Mouse (Mus musculus) kidney, embryonic 15.5 days (tissue): Measurements from ENCODE around the gene Mien1. TPM values are rescaled to one million over a fixed set of nuclear protein-coding genes. Genes with fewer than 3 reads are reported as not detected.

Experiments
- ATAC-seq: fragments of 200-750 bp; cut with Nextera tagmentation; replicated peaks from 2 replicates; pipeline ENCODE4 v1.8.0; 2017; ENCODE audit warnings: moderate TSS enrichment; ENCODE audit not compliant: low FRiP score
- H3K27ac ChIP-seq: fragments of 300-500 bp; sonication (generic); 2 replicates; pipeline ENCODE4 v1.5.1; 2015; ENCODE audit warnings: mild to moderate bottlenecking, inconsistent platforms
- H3K27me3 ChIP-seq: fragments of 300-500 bp; sonication (generic); 2 replicates; pipeline ENCODE4 v1.6.1; 2015; ENCODE audit warnings: inconsistent platforms
- H3K36me3 ChIP-seq: fragments of 300-500 bp; sonication (generic); 2 replicates; pipeline ENCODE4 v1.6.1; 2015; ENCODE audit warnings: inconsistent platforms
- H3K4me1 ChIP-seq: fragments of 300-500 bp; sonication (generic); 2 replicates; pipeline ENCODE4 v1.6.1; 2015; ENCODE audit warnings: inconsistent platforms
- H3K4me2 ChIP-seq: fragments of 300-500 bp; sonication (generic); 2 replicates; pipeline ENCODE4 v1.6.1; 2015; ENCODE audit warnings: moderate library complexity, mild to moderate bottlenecking, inconsistent platforms
- H3K4me3 ChIP-seq: fragments of 300-500 bp; sonication (generic); replicated peaks from 2 replicates; pipeline ENCODE4 v1.5.1; 2015; ENCODE audit warnings: mild to moderate bottlenecking, inconsistent platforms
- H3K9ac ChIP-seq: fragments of 300-500 bp; sonication (generic); 2 replicates; pipeline ENCODE4 v1.6.1; 2015; ENCODE audit warnings: mild to moderate bottlenecking, inconsistent platforms
- H3K9me3 ChIP-seq: fragments of 300-500 bp; sonication (generic); replicated peaks from 2 replicates; pipeline ENCODE4 v1.6.1; 2016; ENCODE audit warnings: inconsistent platforms
- WGBS: fragments of 180-500 bp; shearing (Covaris S2); methylation state at CpG from one replicate; pipeline ENCODE4 v1.1.7; 2015; ENCODE audit warnings: mixed read lengths; 5-methylcytosine and 5-hydroxymethylcytosine counted together
- polyA plus RNA-seq: library from polyadenylated mRNA; unstranded; fragments of >200 nt; fragmentation: Nextera tagmentation; extraction: Ambion mirVana; gene quantifications from 2 replicates; pipeline ENCODE4 v1.2.1, GENCODE M21; 2015

The Mien1 gene
- polyA plus RNA-seq = 101 and 106 TPM in 2 replicates

GRCm38 (mm10) chr11:98438331-98439158 is at the start of gene Mien1:
Gene Mien1 (minus strand): TSS chr11:98438991.
- 2% methylated on average over 43 of the region's 43 CpGs for WGBS
- peak within 1 kb of the TSS; percentile 50 for H3K9ac ChIP-seq
- no peaks in the 10 kb centered on the region for H3K27me3 ChIP-seq
- peak within 1 kb of the TSS; percentile 78 for H3K4me2 ChIP-seq
- ATAC-seq = peak; percentile 87
- H3K4me3 ChIP-seq = peak within 1 kb of the TSS; percentile 65
- H3K9me3 ChIP-seq = no peaks in the 10 kb centered on the region
- H3K27ac ChIP-seq = peak within 1 kb of the TSS; percentile 48
- H3K4me1 ChIP-seq = peaks cover 9% of the 10 kb centered on the region
- peaks cover 40% of the 10 kb centered on the region for H3K36me3 ChIP-seq

- no peak for ATAC-seq
- no peak overlapping the region for H3K4me3 ChIP-seq
- no peak overlapping the region for H3K9ac ChIP-seq
- no peaks in the 10 kb centered on the region for H3K36me3 ChIP-seq
- H3K27me3 ChIP-seq = 0 out of 2 replicates have a peak, but pooled peaks cover 1% of the 10 kb centered on the region
- H3K9me3 ChIP-seq = no peaks in the 10 kb centered on the region
- no peak overlapping the region for H3K4me2 ChIP-seq
- peaks cover 16% of the 10 kb centered on the region for H3K4me1 ChIP-seq
- WGBS = 61% methylated on average over 4 of the region's 5 CpGs
- H3K27ac ChIP-seq = no peak overlapping the region
Observed at GRCm38 (mm10) chr11:98487526-98488040, 48.8 kb upstream of the Mien1 start.

GRCm38 (mm10) chr11:98485749-98486148 is 47.0 kb upstream of the Mien1 start:
- Histone ChIP-seq H3K9ac (no peak overlapping the region), H3K4me1 (0 out of 2 replicates have a peak, but pooled peaks cover 4% of the 10 kb centered on the region), H3K9me3 (no peaks in the 10 kb centered on the region), H3K36me3 (no peaks in the 10 kb centered on the region), H3K27ac (no peak overlapping the region), H3K4me3 (no peak overlapping the region), H3K27me3 (0 out of 2 replicates have a peak, but pooled peaks cover 5% of the 10 kb centered on the region), H3K4me2 (no peak overlapping the region)
- whole genome bisulfite sequencing = 94% methylated on average over 2 of the region's 2 CpGs
- no peak for ATAC-seq

GRCm38 (mm10) chr11:98482067-98482466 is 43.3 kb upstream of the Mien1 start:
- H3K4me3 ChIP-seq = no peak overlapping the region
- 0 out of 2 replicates have a peak, but pooled peaks cover 5% of the 10 kb centered on the region for H3K27me3 ChIP-seq
- no peak for ATAC-seq
- WGBS = 84% methylated on average over 10 of the region's 10 CpGs
- no peak overlapping the region for H3K27ac ChIP-seq
- H3K4me1 ChIP-seq = 0 out of 2 replicates have a peak, but pooled peaks cover 3% of the 10 kb centered on the region
- no peak overlapping the region for H3K9ac ChIP-seq
- no peak overlapping the region for H3K4me2 ChIP-seq
- H3K36me3 ChIP-seq = no peaks in the 10 kb centered on the region
- no peaks in the 10 kb centered on the region for H3K9me3 ChIP-seq

- Histone ChIP-seq H3K27me3 (0 out of 2 replicates have a peak, but pooled peaks cover 5% of the 10 kb centered on the region), H3K36me3 (no peaks in the 10 kb centered on the region), H3K4me1 (0 out of 2 replicates have a peak, but pooled peaks cover 3% of the 10 kb centered on the region), H3K4me3 (no peak overlapping the region), H3K4me2 (no peak overlapping the region), H3K9ac (no peak overlapping the region), H3K9me3 (no peaks in the 10 kb centered on the region), H3K27ac (no peak overlapping the region)
- ATAC-seq = no peak
- 59% methylated on average over 6 of the region's 6 CpGs for WGBS
Observed at GRCm38 (mm10) chr11:98481231-98481630, 42.4 kb upstream of the Mien1 start.

- 83% methylated on average over 12 of the region's 12 CpGs for WGBS
- no peak for ATAC-seq
Observed at GRCm38 (mm10) chr11:98479940-98480497, 41.2 kb upstream of the Mien1 start.

GRCm38 (mm10) chr11:98479026-98479939 is 40.5 kb upstream of the Mien1 start:
- Histone ChIP-seq H3K27me3 (0 out of 2 replicates have a peak, but pooled peaks cover 5% of the 10 kb centered on the region), H3K4me3 (no peak overlapping the region), H3K4me2 (no peak overlapping the region), H3K9ac (no peak overlapping the region), H3K4me1 (0 out of 2 replicates have a peak, but pooled peaks cover 3% of the 10 kb centered on the region), H3K36me3 (no peaks in the 10 kb centered on the region), H3K9me3 (no peaks in the 10 kb centered on the region), H3K27ac (no peak overlapping the region)
- 81% methylated on average over 13 of the region's 13 CpGs for WGBS
- no peak for ATAC-seq

More at GRCm38 (mm10) chr11:98479940-98480497, 41.2 kb upstream of the Mien1 start:
- Histone ChIP-seq H3K4me1 (0 out of 2 replicates have a peak, but pooled peaks cover 3% of the 10 kb centered on the region), H3K4me3 (no peak overlapping the region), H3K9me3 (no peaks in the 10 kb centered on the region), H3K27me3 (0 out of 2 replicates have a peak, but pooled peaks cover 5% of the 10 kb centered on the region), H3K36me3 (no peaks in the 10 kb centered on the region), H3K9ac (no peak overlapping the region), H3K27ac (no peak overlapping the region), H3K4me2 (no peak overlapping the region)

DNA sequence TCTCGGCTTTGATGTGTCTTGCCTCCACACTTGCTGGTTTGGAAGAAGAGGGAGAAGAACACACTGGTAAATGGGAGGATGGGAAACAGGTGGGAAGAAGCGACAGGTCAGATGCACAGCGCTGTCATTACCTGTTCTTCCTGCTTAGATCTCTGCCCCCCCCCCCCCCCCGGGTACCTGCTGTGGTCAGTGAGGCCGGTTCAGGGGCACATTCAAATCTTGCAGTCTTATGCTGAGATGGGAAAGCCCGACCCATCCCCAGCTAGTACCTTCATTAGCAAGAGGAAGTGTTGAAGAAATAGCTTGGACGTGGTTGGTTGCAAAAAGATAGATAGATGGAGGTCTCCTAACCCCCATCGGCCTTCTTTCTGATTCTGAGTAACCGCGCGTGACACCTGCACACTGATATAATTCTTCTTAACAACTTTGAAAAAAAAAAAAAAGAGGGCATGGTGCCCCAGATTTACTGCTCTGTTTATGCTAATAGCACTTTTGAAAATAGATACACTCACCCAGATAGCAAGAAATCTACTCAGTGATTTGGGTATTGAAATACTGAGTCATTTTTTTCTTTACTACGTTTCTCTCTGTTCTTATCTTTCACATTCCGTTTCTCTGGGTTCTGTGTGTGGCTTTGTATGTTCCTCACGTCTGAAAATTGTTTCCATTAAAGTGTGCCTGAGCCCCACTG is 38.4 kb upstream of the Mien1 start:
- Histone ChIP-seq H3K9ac (no peak overlapping the region), H3K27ac (no peak overlapping the region), H3K4me2 (no peak overlapping the region), H3K27me3 (no peaks in the 10 kb centered on the region), H3K4me3 (no peak overlapping the region), H3K36me3 (no peaks in the 10 kb centered on the region), H3K4me1 (0 out of 2 replicates have a peak, but pooled peaks cover 3% of the 10 kb centered on the region), H3K9me3 (no peaks in the 10 kb centered on the region)
- WGBS = 54% methylated on average over 14 of the region's 14 CpGs
- no peak for ATAC-seq

DNA sequence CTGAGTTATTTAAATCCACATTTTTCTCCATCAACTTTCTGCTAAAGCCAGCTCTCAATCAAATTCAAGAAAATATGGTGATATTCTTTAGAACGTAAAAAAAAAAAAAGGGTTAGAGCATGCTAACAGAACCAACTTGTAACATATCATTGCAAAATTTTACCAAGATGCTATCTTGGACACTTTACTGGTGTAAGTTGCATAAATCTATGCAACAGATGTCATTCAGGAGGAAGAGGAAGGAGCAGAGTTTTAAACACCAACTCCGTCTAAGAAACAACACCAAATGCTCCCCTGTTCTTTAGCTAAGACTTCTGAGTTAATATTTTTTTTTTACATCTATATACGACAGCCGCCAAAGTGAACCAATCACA is 37.6 kb upstream of the Mien1 start:
- 0 out of 2 replicates have a peak, but pooled peaks cover 7% of the 10 kb centered on the region for H3K4me1 ChIP-seq
- 84% methylated on average over 4 of the region's 4 CpGs for WGBS
- no peaks in the 10 kb centered on the region for H3K36me3 ChIP-seq
- no peak overlapping the region for H3K4me3 ChIP-seq
- H3K4me2 ChIP-seq = no peak overlapping the region
- no peak overlapping the region for H3K27ac ChIP-seq
- no peak overlapping the region for H3K9ac ChIP-seq
- no peak for ATAC-seq
- H3K9me3 ChIP-seq = no peaks in the 10 kb centered on the region
- no peaks in the 10 kb centered on the region for H3K27me3 ChIP-seq

- H3K27me3 ChIP-seq = no peaks in the 10 kb centered on the region
- no peak overlapping the region for H3K4me3 ChIP-seq
- no peak overlapping the region for H3K27ac ChIP-seq
- H3K36me3 ChIP-seq = no peaks in the 10 kb centered on the region
- WGBS = 89% methylated on average over 9 of the region's 9 CpGs
- no peak for ATAC-seq
- H3K4me2 ChIP-seq = no peak overlapping the region
- H3K9ac ChIP-seq = no peak overlapping the region
- H3K9me3 ChIP-seq = no peaks in the 10 kb centered on the region
- H3K4me1 ChIP-seq = peaks cover 12% of the 10 kb centered on the region; the same call in 1 of the 2 replicates
Observed at GRCm38 (mm10) chr11:98475630-98476433, 37.0 kb upstream of the Mien1 start.
